ENCODE assay signal across 19 mouse cellular contexts in the genomic region with DNA sequence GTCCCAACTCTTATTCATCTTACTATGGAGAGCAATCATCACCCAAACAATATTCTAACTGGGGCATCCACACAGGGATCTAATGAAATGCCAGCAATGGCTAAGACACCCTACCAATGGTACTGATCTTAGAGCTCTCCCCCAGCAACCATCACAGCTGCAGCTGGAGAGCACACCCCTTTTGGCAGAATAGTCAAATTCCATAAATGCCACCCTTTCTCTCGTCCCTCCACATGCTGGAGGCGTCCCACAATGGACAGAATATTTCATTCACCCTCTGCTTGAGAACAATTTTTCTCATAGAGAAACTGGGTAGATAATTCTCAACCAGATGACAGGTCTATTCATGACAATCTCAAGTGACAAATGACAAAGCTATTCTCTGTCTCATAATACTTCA. TPM values are rescaled to one million over a fixed set of nuclear protein-coding genes. Genes with fewer than 3 reads are reported as not detected.
DNase-seq lines count a peak whose midpoint lies in the region; ATAC-seq and TF ChIP-seq lines count a peak whose summit lies in the region.
"Had no signal": no experiment of that assay in that cellular context is flagged by ENCODE, and none has a peak within 500 bp of the region (broad histone marks: within the 10 kb centered on the region; RNA-seq: fewer than 3 reads in every experiment).

No protein-coding gene starts in this region.

- H3K27me3 ChIP-seq in hindbrain, postnatal 0 days (ENCODE audit: insufficient read depth, low read length), result no peaks in the 10 kb centered on the region
- no peaks in the 10 kb centered on the region for H3K27me3 ChIP-seq in hindbrain, embryonic 12.5 days
- H3K27me3 ChIP-seq: embryonic facial prominence, embryonic 13.5 days; midbrain, embryonic 13.5 days; neural tube, embryonic 15.5 days had no signal

- no peak overlapping the region for H3K9ac ChIP-seq in hindbrain, postnatal 0 days (replicated peaks; ENCODE audit: low read length)
- no peak overlapping the region for H3K9ac ChIP-seq in hindbrain, embryonic 12.5 days
- H3K9ac ChIP-seq: embryonic facial prominence, embryonic 13.5 days; midbrain, embryonic 13.5 days; neural tube, embryonic 15.5 days had no signal

- no peaks in the 10 kb centered on the region for H3K36me3 ChIP-seq in hindbrain, postnatal 0 days (ENCODE audit: insufficient read depth, low read length)
- H3K36me3 ChIP-seq in hindbrain, embryonic 12.5 days, result no peaks in the 10 kb centered on the region
- H3K36me3 ChIP-seq: embryonic facial prominence, embryonic 13.5 days; midbrain, embryonic 13.5 days; neural tube, embryonic 15.5 days had no signal

- no peak for DNase-seq in gastrocnemius, adult 2 months
- DNase-seq in gastrocnemius, adult 18-20 months (ENCODE audit: low spot score), result no peak
- DNase-seq in hindbrain, postnatal 0 days (ENCODE audit: low spot score), result peak; percentile 25
- peak; percentile 28 for DNase-seq in 3134 (ENCODE audit: extremely low read depth, insufficient read length, low spot score)
- peak; percentile 96 for DNase-seq in Muller cell, postnatal 12 days (ENCODE audit: inconsistent ontology term)
- no peak for DNase-seq in ovary, postnatal 10 days (ENCODE audit: low spot score)
- DNase-seq in embryo, embryonic 10.5 days (ENCODE audit: low spot score), result no peak
- DNase-seq: cerebellum, adult 11 months; kidney, adult 2 months; kidney, postnatal 14 days; thymus, postnatal 4 days had no signal

- H3K4me3 ChIP-seq in gastrocnemius, adult 2 months, result no peak overlapping the region
- no peak overlapping the region for H3K4me3 ChIP-seq in hindbrain, postnatal 0 days (ENCODE audit: low read length)
- H3K4me3 ChIP-seq in hindbrain, embryonic 12.5 days, result no peak overlapping the region
- H3K4me3 ChIP-seq: embryonic facial prominence, embryonic 13.5 days; midbrain, embryonic 13.5 days; neural tube, embryonic 15.5 days had no signal

- intact Hi-C loops in gastrocnemius, adult 2 months (cut with DNase I), result no loop called here

- WGBS in hindbrain, postnatal 0 days, result 25% methylated on average over 2 of the region's 2 CpGs
- WGBS in hindbrain, embryonic 12.5 days, result 44% methylated on average over 2 of the region's 2 CpGs

- H3K4me2 ChIP-seq in hindbrain, postnatal 0 days (ENCODE audit: low read depth, low read length), result no peak overlapping the region
- H3K4me2 ChIP-seq in hindbrain, embryonic 12.5 days (replicated peaks), result no peak overlapping the region
- H3K4me2 ChIP-seq: embryonic facial prominence, embryonic 13.5 days; liver, embryonic 11.5 days; midbrain, embryonic 13.5 days; neural tube, embryonic 15.5 days had no signal

- peak overlapping the region; percentile 32; the same call in 1 of the 2 replicates for H3K27ac ChIP-seq in gastrocnemius, adult 2 months
- peak overlapping the region; percentile 3; the same call in 1 of the 2 replicates for H3K27ac ChIP-seq in hindbrain, postnatal 0 days
- H3K27ac ChIP-seq in hindbrain, embryonic 12.5 days, result no peak overlapping the region
- H3K27ac ChIP-seq: embryonic facial prominence, embryonic 13.5 days; midbrain, embryonic 13.5 days; neural tube, embryonic 15.5 days had no signal

- peaks cover 5% of the 10 kb centered on the region for H3K4me1 ChIP-seq in hindbrain, postnatal 0 days (ENCODE audit: insufficient read depth, low read length)
- H3K4me1 ChIP-seq in hindbrain, embryonic 12.5 days, result peaks cover 12% of the 10 kb centered on the region

- no peak for TF ChIP-seq CTCF in gastrocnemius, adult 2 months (IDR thresholded peaks at IDR 0.05)
- no peak for TF ChIP-seq CTCF in hindbrain, postnatal 0 days (IDR thresholded peaks at IDR 0.05; ENCODE audit: low read depth)

- peak; percentile 38 for ATAC-seq in hindbrain, postnatal 0 days
- ATAC-seq in hindbrain, embryonic 12.5 days (ENCODE audit: low FRiP score), result no peak
- ATAC-seq: CD4-positive, CD25-positive, alpha-beta regulatory T cell, adult 4 months; hindbrain, embryonic 16.5 days; midbrain, embryonic 13.5 days had no signal

- no peaks in the 10 kb centered on the region for H3K9me3 ChIP-seq in hindbrain, postnatal 0 days (ENCODE audit: low read length)
- no peaks in the 10 kb centered on the region for H3K9me3 ChIP-seq in hindbrain, embryonic 12.5 days (replicated peaks)
- H3K9me3 ChIP-seq: embryonic facial prominence, embryonic 13.5 days; G1E; midbrain, embryonic 13.5 days; neural tube, embryonic 15.5 days had no signal

RNA-seq across cellular contexts. Expression of a gene that starts 48.4 kb away (rescaled TPM):
- 10 to 100 TPM; 53.8 to 62.8 TPM for total RNA-seq in gastrocnemius, adult 2 months (2021)
- 10 to 100 TPM; 55.6 to 56.4 TPM for total RNA-seq in gastrocnemius, adult 18-20 months (2021)
- 30.9 and 32.5 TPM in 2 replicates for total RNA-seq in hindbrain, postnatal 0 days (2014; rRNA removed)
- 23.2 and 23.3 TPM in 2 replicates for polyA plus RNA-seq in hindbrain, postnatal 0 days (2015; fragmentation: Nextera tagmentation; extraction: Ambion mirVana)
- 18.1 and 19.2 TPM in 2 replicates for polyA plus RNA-seq in hindbrain, embryonic 12.5 days (2016; fragmentation: Nextera tagmentation; extraction: Ambion mirVana)

Comparison
In these comparisons a context has a peak if more than half of its experiments do, and no peak if none do; other contexts are left out.
1. DNase-seq: peak in hindbrain, postnatal 0 days (single experiment), 3134 (single experiment) and Muller cell, postnatal 12 days (single experiment); none in gastrocnemius, adult 2 months (single experiment), gastrocnemius, adult 18-20 months (single experiment), ovary, postnatal 10 days (single experiment) and embryo, embryonic 10.5 days (single experiment).